Mouse (Mus musculus) thymus, adult 2 months (tissue): Measurements from ENCODE around the gene Exosc6. TPM values are rescaled to one million over a fixed set of nuclear protein-coding genes. Genes with fewer than 3 reads are reported as not detected.
"Not testable (repeated sequence)": the region's sequence is repeated elsewhere in the genome, so short reads cannot be mapped to it uniquely, and the experiment has no call there.

Experiments used
- DNase-seq: peaks from one replicate; pipeline ENCODE4 v3.0.0; 2021
- H3K27ac ChIP-seq: fragments of 200-500 bp; 2 replicates; pipeline ENCODE4 v1.5.1; 2012; ENCODE audit warnings: low read length, control low read depth; ENCODE audit not compliant: control insufficient read depth, insufficient read depth
- H3K27me3 ChIP-seq: fragments of 200-500 bp; 2 replicates; pipeline ENCODE4 v1.6.1; 2012; ENCODE audit warnings: mild to moderate bottlenecking, low read length, moderate library complexity, mixed read lengths; ENCODE audit not compliant: control insufficient read depth, insufficient read depth
- H3K36me3 ChIP-seq: fragments of 200-500 bp; 2 replicates; pipeline ENCODE4 v1.6.1; 2012; ENCODE audit warnings: mild to moderate bottlenecking, low read length, moderate library complexity; ENCODE audit not compliant: control insufficient read depth, insufficient read depth
- H3K4me1 ChIP-seq: fragments of 200-500 bp; replicated peaks from 2 replicates; pipeline ENCODE4 v1.6.1; 2012; ENCODE audit warnings: low read length; ENCODE audit not compliant: control insufficient read depth, insufficient read depth
- H3K4me3 ChIP-seq: fragments of 200-500 bp; 2 replicates; pipeline ENCODE4 v1.5.1; 2012; ENCODE audit warnings: mild to moderate bottlenecking, low read length, control low read depth, moderate library complexity; ENCODE audit not compliant: control insufficient read depth, insufficient read depth
- CTCF ChIP-seq: fragments of 200-500 bp; IDR thresholded peaks from 2 replicates; pipeline ENCODE4 v1.5.1; 2012; ENCODE audit warnings: mild to moderate bottlenecking, control low read depth, low read length, moderate library complexity, borderline replicate concordance; ENCODE audit not compliant: control insufficient read depth, poor library complexity, insufficient read depth; ENCODE audit errors: extremely low read depth
- POLR2A ChIP-seq: fragments of 200-500 bp; IDR thresholded peaks from 2 replicates; pipeline ENCODE4 v1.6.1; 2012; ENCODE audit warnings: mild to moderate bottlenecking, low read length, control low read depth, moderate library complexity; ENCODE audit not compliant: control insufficient read depth, poor library complexity, insufficient read depth; ENCODE audit errors: extremely low read depth
- WGBS: fragments of 180-500 bp; shearing (Covaris S2); methylation state at CpG from one replicate; pipeline ENCODE4 v1.1.7; 2018; 5-methylcytosine and 5-hydroxymethylcytosine counted together
- polyA plus RNA-seq: library from polyadenylated mRNA; depleted of rRNA; stranded (reverse); fragments of >200 nt; gene quantifications from 2 replicates; pipeline ENCODE4 v1.2.3, GENCODE M21; 2012; rRNA removed

Exosc6 gene
- polyA plus RNA-seq, 1 experiment: 38.7 TPM

DNA sequence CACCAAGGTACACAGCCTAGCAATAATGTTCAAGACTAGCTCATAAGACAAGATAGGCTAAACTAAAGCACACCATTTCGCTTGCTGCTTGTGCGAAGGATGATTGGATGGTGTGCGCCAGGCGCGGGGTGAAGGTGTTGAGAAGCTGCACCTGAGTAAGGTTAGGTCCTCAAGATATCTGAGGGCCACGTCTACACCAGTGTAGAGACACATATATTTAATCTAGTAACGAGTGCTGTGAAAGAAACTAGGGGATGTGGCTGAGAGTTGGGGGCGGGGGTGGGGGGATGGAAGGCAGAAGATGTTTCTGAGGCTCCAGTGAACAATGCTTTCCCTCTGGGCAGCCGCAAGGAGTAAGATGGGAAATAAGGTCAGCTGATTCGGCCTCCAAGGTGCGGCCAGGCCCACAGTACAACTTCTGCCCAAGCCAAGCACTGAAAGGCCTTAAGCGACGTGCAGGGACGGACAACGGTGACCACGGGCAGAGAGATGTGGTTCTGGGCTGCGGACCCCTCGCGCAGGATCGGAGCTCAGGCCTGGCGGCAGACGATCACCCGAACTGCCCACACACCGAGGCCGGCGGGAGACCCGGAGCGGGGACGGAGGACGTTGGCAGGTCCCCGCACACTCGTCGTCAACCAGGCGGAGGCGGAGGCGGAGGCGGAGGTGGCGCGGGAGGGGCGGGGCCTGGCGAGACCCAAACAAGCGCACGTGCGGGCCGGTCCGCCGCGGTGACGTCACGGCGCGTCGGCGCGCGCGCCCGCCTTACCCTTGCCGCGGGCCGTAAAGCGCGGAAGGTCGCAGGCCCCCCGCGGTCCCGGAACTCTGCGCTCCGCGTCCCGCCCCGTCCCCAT, 38.0 kb downstream of the Exosc6 start, which contains the start of gene Pdpr:
TSS of gene Pdpr (plus strand) at position 766 of the 854 bp plus-strand sequence.
- H3K27ac ChIP-seq: no peak within 1 kb of the TSS
- H3K36me3 ChIP-seq: no peaks in the 10 kb centered on the region
- H3K27me3 ChIP-seq: no peaks in the 10 kb centered on the region
- peak within 1 kb of the TSS; percentile 78 for H3K4me3 ChIP-seq
- H3K4me1 ChIP-seq: peaks cover 8% of the 10 kb centered on the region
- 8% methylated on average over 61 of the region's 72 CpGs for WGBS
- peak; percentile 93 for DNase-seq
- TF ChIP-seq POLR2A (no peak), CTCF (no peak)

DNA sequence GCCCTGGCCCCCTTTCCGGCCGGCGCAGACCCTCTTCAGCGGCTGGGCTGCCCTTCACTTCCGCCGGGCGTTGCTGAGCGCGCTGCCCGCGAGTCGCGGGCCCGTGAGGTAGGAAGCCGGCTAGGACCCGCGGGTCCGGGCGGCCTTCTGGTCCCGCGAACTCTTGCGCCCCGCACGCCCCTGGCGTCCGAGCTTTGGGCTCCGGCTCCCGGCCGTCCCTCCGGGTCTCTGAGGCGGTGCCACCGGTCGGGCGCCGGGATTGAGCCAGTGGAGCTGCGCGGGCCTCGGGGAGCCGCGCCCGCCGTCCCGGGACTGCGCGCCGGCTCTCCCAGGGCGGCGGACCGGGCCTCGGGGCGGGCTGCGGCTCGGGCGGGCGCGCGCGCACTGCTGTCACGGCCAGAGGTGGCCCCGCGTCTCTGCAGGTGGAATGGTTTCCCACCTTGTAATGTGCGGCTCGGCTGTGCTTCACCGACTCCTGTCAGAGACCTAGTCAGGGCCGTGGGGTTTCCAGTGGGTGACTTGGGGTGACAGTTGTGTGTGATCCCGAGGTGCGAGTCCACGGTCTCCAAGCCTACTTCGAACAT, 38.7 kb downstream of the Exosc6 start:
- DNase-seq: peak; percentile 33
- H3K36me3 ChIP-seq, H3K27me3 ChIP-seq, H3K4me1 ChIP-seq, H3K27ac ChIP-seq: not testable (repeated sequence)
- H3K4me3 ChIP-seq: peak overlapping the region; percentile 51
- WGBS: under 1% methylated on average over 58 of the region's 69 CpGs

Other genes with a start within 250 kb of the Exosc6 start
- 34.0 and 38.3 TPM in 2 replicates for gene Cog4, start 209.7 kb upstream of the Exosc6 start, polyA plus RNA-seq
- gene Sf3b3, start 209.6 kb upstream of the Exosc6 start, polyA plus RNA-seq: 78.5 and 82.0 TPM in 2 replicates
- gene Fuk, start 153.9 kb upstream of the Exosc6 start, polyA plus RNA-seq: 22.1 and 22.4 TPM in 2 replicates
- 21.7 and 22.1 TPM in 2 replicates for gene St3gal2, start 136.4 kb upstream of the Exosc6 start, polyA plus RNA-seq
- 48.4 and 51.2 TPM in 2 replicates for gene Ddx19a, start 58.5 kb upstream of the Exosc6 start, polyA plus RNA-seq
- gene Ddx19b, start 24.6 kb upstream of the Exosc6 start, polyA plus RNA-seq: 7.1 and 7.4 TPM in 2 replicates
- 27.4 and 29.5 TPM in 2 replicates for gene Aars, start 23.2 kb upstream of the Exosc6 start, polyA plus RNA-seq
- gene Clec18a, start 36.1 kb downstream of the Exosc6 start, polyA plus RNA-seq: 0.04 and 0.11 TPM in 2 replicates
- 19.8 and 24.3 TPM in 2 replicates for gene Pdpr, start 38.3 kb downstream of the Exosc6 start, polyA plus RNA-seq
- gene Glg1, start 202.9 kb downstream of the Exosc6 start, polyA plus RNA-seq: 44.9 and 45.3 TPM in 2 replicates
- gene Rfwd3, start 243.9 kb downstream of the Exosc6 start, polyA plus RNA-seq: 30.9 and 37.7 TPM in 2 replicates